Mouse (Mus musculus): Measurements from ENCODE around the gene Kdm2b.

The Kdm2b gene

GRCm38 (mm10) chr5:122850319-122851002, 139.2 kb downstream of the Kdm2b start:
- no peak for DNase-seq (ENCODE audit: low read depth, low spot score)

DNA sequence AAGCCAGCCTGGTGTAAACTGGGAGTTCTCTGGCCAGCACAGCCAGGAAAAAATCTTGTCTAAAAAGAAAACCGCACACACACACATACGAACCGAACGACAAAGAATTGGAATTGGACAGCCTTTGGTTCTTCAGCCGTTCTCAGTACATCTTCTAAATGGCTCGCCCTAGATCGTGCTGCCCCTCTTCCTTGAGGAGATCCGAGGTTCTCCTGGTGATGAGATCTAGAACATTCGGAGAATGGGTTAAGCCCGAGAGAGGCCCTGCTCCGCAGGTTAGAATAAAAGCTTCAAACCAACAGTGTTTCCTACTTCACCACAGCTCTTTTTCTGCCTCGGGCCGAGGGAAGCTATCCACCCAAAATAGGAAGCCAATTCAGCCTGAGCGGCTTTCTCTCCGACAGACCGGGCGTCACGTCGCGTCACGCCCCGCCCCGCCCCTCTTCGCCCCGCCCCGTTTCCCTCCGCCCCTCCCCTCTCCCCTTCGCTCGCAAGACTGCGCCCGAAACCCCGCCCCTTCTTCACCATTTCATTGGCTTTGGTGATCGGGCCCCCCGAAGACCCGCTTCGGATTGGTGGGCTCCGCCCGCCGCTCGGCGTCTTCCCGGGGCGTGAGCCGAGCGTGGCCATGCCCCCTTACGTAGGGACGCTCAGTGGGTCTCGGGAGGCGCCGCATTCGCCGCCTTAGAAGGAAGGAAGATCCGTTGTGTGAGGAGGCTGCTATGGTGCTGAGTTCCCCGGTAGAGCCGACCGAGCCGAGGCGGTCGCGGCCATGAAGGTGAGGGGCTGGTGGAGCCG, 139.9 kb downstream of the Kdm2b start, which contains the start of gene Rnf34:
TSS of gene Rnf34 (plus strand) at position 528 of the 798 bp plus-strand sequence.
- DNase-seq (ENCODE audit: low read depth, low spot score), result peak; percentile 97

GRCm38 (mm10) chr5:122843799-122844198, 145.8 kb downstream of the Kdm2b start:
- DNase-seq (ENCODE audit: low read depth, low spot score), result no peak

DNA sequence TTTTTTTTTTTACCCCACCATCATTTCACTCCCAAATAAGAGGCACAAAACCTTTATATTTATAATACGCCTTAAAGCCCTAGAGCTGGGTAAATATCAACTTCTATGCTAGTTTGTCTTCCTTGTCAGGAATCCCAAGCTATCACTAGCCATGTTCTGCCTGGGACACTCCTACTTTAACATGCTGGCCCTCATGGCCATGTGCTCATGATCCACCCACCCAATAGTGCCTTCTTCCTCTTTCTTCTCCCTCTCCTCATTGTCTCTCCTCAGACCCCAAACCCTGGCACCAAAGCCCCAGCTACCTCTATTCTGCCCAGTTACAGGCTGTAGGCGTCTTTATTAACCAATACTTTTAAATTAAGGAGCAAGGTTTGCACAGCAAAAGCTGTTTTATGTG, 148.5 kb downstream of the Kdm2b start:
- DNase-seq (ENCODE audit: low read depth, low spot score), result no peak

DNA sequence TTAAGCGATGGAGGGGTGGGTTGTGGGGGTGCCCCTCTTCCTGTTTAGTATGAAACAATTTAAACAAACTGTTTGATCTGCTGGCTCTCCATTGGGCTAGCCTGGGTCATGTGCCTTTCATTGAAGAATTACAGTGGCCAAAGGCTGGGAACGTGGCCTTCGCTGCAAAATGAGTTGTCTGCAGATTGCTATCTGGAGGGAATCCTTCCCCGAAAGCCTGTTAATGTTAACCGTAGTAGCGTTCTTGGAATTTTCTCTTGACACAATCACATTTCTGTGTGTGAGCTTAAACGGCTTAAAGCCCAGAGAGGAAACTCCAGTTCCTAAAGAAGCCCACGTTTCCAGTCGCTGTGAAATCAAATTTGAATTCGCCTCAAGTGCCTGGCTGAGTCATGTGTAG, 156.6 kb downstream of the Kdm2b start:
- DNase-seq (ENCODE audit: low read depth, low spot score), result no peak

- no peak for DNase-seq (ENCODE audit: low read depth, low spot score)
Measured at GRCm38 (mm10) chr5:122832536-122832935, 157.1 kb downstream of the Kdm2b start.

GRCm38 (mm10) chr5:122825099-122825498, 164.5 kb downstream of the Kdm2b start:
- DNase-seq (ENCODE audit: low read depth, low spot score), result no peak

DNA sequence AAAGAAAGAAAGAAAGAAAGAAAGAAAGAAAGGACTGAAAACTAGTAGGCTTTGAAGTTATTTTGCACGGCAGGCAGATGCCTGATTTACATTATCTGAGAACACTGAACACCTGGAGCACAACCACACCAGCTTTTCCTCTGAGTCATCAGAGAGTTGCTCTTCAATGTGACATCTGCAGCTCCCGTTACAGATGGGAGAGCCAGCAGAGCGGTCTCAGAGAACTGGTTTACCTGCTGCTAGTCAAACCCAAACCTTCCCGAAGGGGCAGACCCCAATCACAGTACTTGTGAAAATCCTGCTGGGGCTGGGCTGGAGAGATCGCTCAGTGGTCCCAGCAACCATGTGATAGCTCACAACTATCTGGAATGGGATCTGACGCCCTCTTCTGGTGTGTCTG, 165.2 kb downstream of the Kdm2b start:
- no peak for DNase-seq (ENCODE audit: low read depth, low spot score)

DNA sequence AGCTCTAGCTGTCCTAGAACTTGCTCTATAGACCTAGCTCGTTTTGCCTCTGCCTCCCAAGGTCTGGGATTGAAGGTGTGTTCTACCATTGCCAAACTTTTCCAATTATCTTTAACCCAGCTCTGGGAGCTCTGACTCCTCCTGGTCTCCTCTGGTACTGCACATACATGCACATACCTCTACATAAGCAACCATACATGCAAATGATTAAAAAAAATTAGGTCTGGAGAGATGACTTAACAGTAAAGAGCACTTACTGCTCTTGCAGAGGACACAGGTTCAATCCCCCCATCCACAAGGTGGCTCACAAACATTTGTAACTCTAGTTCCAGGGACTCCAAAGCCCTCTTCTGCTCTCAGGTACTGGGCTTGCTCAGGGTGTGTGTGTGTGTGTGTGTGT, 165.6 kb downstream of the Kdm2b start:
- no peak for DNase-seq (ENCODE audit: low read depth, low spot score)

DNA sequence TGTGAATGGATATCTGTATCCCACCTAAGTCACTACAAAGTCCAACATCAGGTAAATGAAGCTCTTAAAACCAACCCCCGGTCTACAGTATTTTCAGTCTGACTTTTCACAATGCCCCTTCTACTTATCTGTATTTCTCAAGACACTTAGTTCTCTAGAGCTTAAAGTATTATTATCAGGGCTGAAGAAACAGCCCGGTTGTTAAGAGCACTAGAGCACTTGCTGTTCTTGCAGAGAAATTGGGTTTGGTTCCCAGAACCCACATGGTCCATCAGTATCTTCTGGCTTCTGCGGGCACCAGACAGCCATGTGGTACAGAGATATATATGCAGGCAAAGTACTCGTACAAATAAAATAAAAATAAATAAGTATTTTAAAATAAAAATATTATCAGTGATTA, 167.2 kb downstream of the Kdm2b start:
- no peak for DNase-seq (ENCODE audit: low read depth, low spot score)

GRCm38 (mm10) chr5:122821524-122821885, 168.1 kb downstream of the Kdm2b start:
- no peak for DNase-seq (ENCODE audit: low read depth, low spot score)

- peak; percentile 97 for DNase-seq (ENCODE audit: low read depth, low spot score)
Measured at GRCm38 (mm10) chr5:122820777-122821523, 168.7 kb downstream of the Kdm2b start, which contains the start of gene Anapc5. TSS of gene Anapc5 (minus strand) at chr5:122821339.
